Mouse (Mus musculus): ENCODE measurements around the gene Sema4c. TPM values are rescaled to one million over a fixed set of nuclear protein-coding genes. Genes with fewer than 3 reads are reported as not detected.

Gene Sema4c
- polyA plus RNA-seq, 1 experiment = 30.7 TPM

GRCm38 (mm10) chr1:36602271-36602670 is 44.1 kb upstream of the Sema4c start:
- no peak for TF ChIP-seq TCF12 (IDR thresholded peaks at IDR 0.05; ENCODE audit: insufficient read depth, poor library complexity, severe bottlenecking)
- TF ChIP-seq POLR2AphosphoS2 (IDR thresholded peaks at IDR 0.05; ENCODE audit: insufficient read length, low read depth) = no peak
- no peak for TF ChIP-seq MAX (IDR thresholded peaks at IDR 0.05; ENCODE audit: low read depth)
- no peak for TF ChIP-seq REST (IDR thresholded peaks at IDR 0.05; ENCODE audit: insufficient read depth, insufficient read length)
- TF ChIP-seq CEBPB (IDR thresholded peaks at IDR 0.05; ENCODE audit: insufficient read depth, poor library complexity, severe bottlenecking) = no peak
- no peak for TF ChIP-seq MYOG (IDR thresholded peaks at IDR 0.05; ENCODE audit: control insufficient read depth in 1 of 3, insufficient read depth in 1 of 3, insufficient read length in 2 of 3, low read depth in 2 of 3)
- no peak for TF ChIP-seq SRF (IDR thresholded peaks at IDR 0.05; ENCODE audit: control insufficient read depth, insufficient read length, low read depth)
- TF ChIP-seq MYOD1 (IDR thresholded peaks at IDR 0.05; ENCODE audit: control insufficient read depth in 1 of 3, insufficient read length in 2 of 3, low read depth in 2 of 3) = no peak
- no peak for TF ChIP-seq E2F4 (IDR thresholded peaks at IDR 0.05; ENCODE audit: insufficient read depth)
- TF ChIP-seq TCF3 (IDR thresholded peaks at IDR 0.05; ENCODE audit: insufficient read length, low read depth) = no peak
- TF ChIP-seq USF1 (IDR thresholded peaks at IDR 0.05; ENCODE audit: low read depth) = no peak
- no peak for TF ChIP-seq POLR2A (IDR thresholded peaks at IDR 0.05; ENCODE audit: insufficient read length, low read depth)
- Histone ChIP-seq H3K4me3 (no peak overlapping the region), H3ac (ENCODE audit: control insufficient read depth, insufficient read length) (no peak overlapping the region), H3K27me3 (ENCODE audit: control insufficient read depth, insufficient read depth, insufficient read length) (no peaks in the 10 kb centered on the region), H3K4me2 (ENCODE audit: low read depth) (no peak overlapping the region), H3K79me2 (ENCODE audit: control insufficient read depth, insufficient read depth) (no peaks in the 10 kb centered on the region), H3K36me3 (ENCODE audit: control insufficient read depth, insufficient read depth) (no peaks in the 10 kb centered on the region)

GRCm38 (mm10) chr1:36598411-36598810 is 40.3 kb upstream of the Sema4c start:
- no peaks in the 10 kb centered on the region for H3K36me3 ChIP-seq (ENCODE audit: control insufficient read depth, insufficient read depth)
- no peak overlapping the region for H3K4me3 ChIP-seq
- no peak overlapping the region for H3ac ChIP-seq (ENCODE audit: control insufficient read depth, insufficient read length)
- H3K27me3 ChIP-seq (ENCODE audit: control insufficient read depth, insufficient read depth, insufficient read length) = no peaks in the 10 kb centered on the region
- no peaks in the 10 kb centered on the region for H3K79me2 ChIP-seq (ENCODE audit: control insufficient read depth, insufficient read depth)
- H3K4me2 ChIP-seq (ENCODE audit: low read depth) = no peak overlapping the region
- TF ChIP-seq MYOG (IDR thresholded peaks at IDR 0.05; ENCODE audit: control insufficient read depth in 1 of 3, insufficient read depth in 1 of 3, insufficient read length in 2 of 3, low read depth in 2 of 3) (no peak), MAX (IDR thresholded peaks at IDR 0.05; ENCODE audit: low read depth) (no peak), E2F4 (IDR thresholded peaks at IDR 0.05; ENCODE audit: insufficient read depth) (no peak), MYOD1 (IDR thresholded peaks at IDR 0.05; ENCODE audit: control insufficient read depth in 1 of 3, insufficient read length in 2 of 3, low read depth in 2 of 3) (no peak), POLR2A (IDR thresholded peaks at IDR 0.05; ENCODE audit: insufficient read length, low read depth) (no peak)

GRCm38 (mm10) chr1:36596114-36596513 is 38.0 kb upstream of the Sema4c start:
- Histone ChIP-seq H3K27me3 (ENCODE audit: control insufficient read depth, insufficient read depth, insufficient read length) (no peaks in the 10 kb centered on the region), H3K4me2 (ENCODE audit: low read depth) (peak overlapping the region; percentile 50), H3ac (ENCODE audit: control insufficient read depth, insufficient read length) (no peak overlapping the region), H3K79me2 (ENCODE audit: control insufficient read depth, insufficient read depth) (no peaks in the 10 kb centered on the region), H3K36me3 (ENCODE audit: control insufficient read depth, insufficient read depth) (no peaks in the 10 kb centered on the region), H3K4me3 (no peak overlapping the region)
- no peak for TF ChIP-seq USF1 (IDR thresholded peaks at IDR 0.05; ENCODE audit: low read depth)
- no peak for TF ChIP-seq MYOG (IDR thresholded peaks at IDR 0.05; ENCODE audit: control insufficient read depth in 1 of 3, insufficient read depth in 1 of 3, insufficient read length in 2 of 3, low read depth in 2 of 3)
- no peak for TF ChIP-seq MAX (IDR thresholded peaks at IDR 0.05; ENCODE audit: low read depth)
- no peak for TF ChIP-seq TCF12 (IDR thresholded peaks at IDR 0.05; ENCODE audit: insufficient read depth, poor library complexity, severe bottlenecking)
- no peak for TF ChIP-seq TCF3 (IDR thresholded peaks at IDR 0.05; ENCODE audit: insufficient read length, low read depth)
- TF ChIP-seq POLR2AphosphoS2 (IDR thresholded peaks at IDR 0.05; ENCODE audit: insufficient read length, low read depth) = no peak
- no peak for TF ChIP-seq CEBPB (IDR thresholded peaks at IDR 0.05; ENCODE audit: insufficient read depth, poor library complexity, severe bottlenecking)
- TF ChIP-seq POLR2A (IDR thresholded peaks at IDR 0.05; ENCODE audit: insufficient read length, low read depth) = no peak
- TF ChIP-seq REST (IDR thresholded peaks at IDR 0.05; ENCODE audit: insufficient read depth, insufficient read length) = no peak
- no peak for TF ChIP-seq MYOD1 (IDR thresholded peaks at IDR 0.05; ENCODE audit: control insufficient read depth in 1 of 3, insufficient read length in 2 of 3, low read depth in 2 of 3)
- TF ChIP-seq E2F4 (IDR thresholded peaks at IDR 0.05; ENCODE audit: insufficient read depth) = no peak
- no peak for TF ChIP-seq SRF (IDR thresholded peaks at IDR 0.05; ENCODE audit: control insufficient read depth, insufficient read length, low read depth)

GRCm38 (mm10) chr1:36595167-36595931 is 37.2 kb upstream of the Sema4c start:
- H3K79me2 ChIP-seq (ENCODE audit: control insufficient read depth, insufficient read depth) = no peaks in the 10 kb centered on the region
- H3K36me3 ChIP-seq (ENCODE audit: control insufficient read depth, insufficient read depth) = no peaks in the 10 kb centered on the region
- H3K4me3 ChIP-seq = no peak overlapping the region
- TF ChIP-seq USF1 (IDR thresholded peaks at IDR 0.05; ENCODE audit: low read depth) (no peak), MAX (IDR thresholded peaks at IDR 0.05; ENCODE audit: low read depth) (no peak), MYOG (IDR thresholded peaks at IDR 0.05; ENCODE audit: control insufficient read depth in 1 of 3, insufficient read depth in 1 of 3, insufficient read length in 2 of 3, low read depth in 2 of 3) (no peak), MYOD1 (IDR thresholded peaks at IDR 0.05; ENCODE audit: control insufficient read depth in 1 of 3, insufficient read length in 2 of 3, low read depth in 2 of 3) (no peak), CEBPB (IDR thresholded peaks at IDR 0.05; ENCODE audit: insufficient read depth, poor library complexity, severe bottlenecking) (no peak), SRF (IDR thresholded peaks at IDR 0.05; ENCODE audit: control insufficient read depth, insufficient read length, low read depth) (no peak), TCF12 (IDR thresholded peaks at IDR 0.05; ENCODE audit: insufficient read depth, poor library complexity, severe bottlenecking) (no peak), POLR2AphosphoS2 (IDR thresholded peaks at IDR 0.05; ENCODE audit: insufficient read length, low read depth) (no peak), REST (IDR thresholded peaks at IDR 0.05; ENCODE audit: insufficient read depth, insufficient read length) (no peak), E2F4 (IDR thresholded peaks at IDR 0.05; ENCODE audit: insufficient read depth) (no peak), TCF3 (IDR thresholded peaks at IDR 0.05; ENCODE audit: insufficient read length, low read depth) (no peak), POLR2A (IDR thresholded peaks at IDR 0.05; ENCODE audit: insufficient read length, low read depth) (no peak)
- H3K27me3 ChIP-seq (ENCODE audit: control insufficient read depth, insufficient read depth, insufficient read length) = no peaks in the 10 kb centered on the region
- H3ac ChIP-seq (ENCODE audit: control insufficient read depth, insufficient read length) = no peak overlapping the region
- H3K4me2 ChIP-seq (ENCODE audit: low read depth) = peak overlapping the region; percentile 50

Measured in myocyte (in vitro differentiated cells).